Mouse (Mus musculus) heart, postnatal 0 days (tissue): ENCODE measurements at regions not wholly inside any gene's neighbourhood (a gene's known extent, or its start where the extent isn't known, plus 50 kb on each side); places are given as distances from the start of the nearest gene placed in this dataset.

ENCODE experiments used
- CTCF ChIP-seq: IDR thresholded peaks from 2 replicates; pipeline ENCODE4 v1.5.1; 2016; ENCODE audit warnings: antibody characterized with exemption, control low read depth, low read depth
- EP300 ChIP-seq: IDR thresholded peaks from 2 replicates; pipeline ENCODE4 v1.6.1; 2016; ENCODE audit warnings: antibody characterized with exemption, low read depth

DNA sequence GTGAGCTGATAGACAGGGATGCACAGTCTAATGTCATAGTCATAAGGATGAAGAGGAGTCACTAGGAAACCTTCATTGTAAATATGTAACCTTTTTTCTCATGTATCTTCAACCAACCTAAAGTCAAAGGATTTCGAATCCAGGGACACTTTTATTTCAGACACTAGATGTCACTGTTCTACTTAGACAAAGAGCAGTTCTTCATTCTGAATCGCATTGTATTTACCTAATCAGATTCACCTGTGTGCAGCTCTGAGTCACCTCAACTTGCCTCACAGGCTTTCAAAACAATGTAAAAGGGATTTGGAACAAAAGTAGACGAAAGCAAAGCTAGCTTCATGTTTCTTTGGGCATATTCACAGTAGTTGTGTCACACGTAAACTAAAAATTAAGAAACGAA lies 57.3 kb upstream of the Erbb4 start:
- 0 out of 2 replicates have a peak, but pooled peaks have one; percentile 43 for TF ChIP-seq CTCF
- TF ChIP-seq EP300 = no peak
